Mouse (Mus musculus) heart, adult 2 months (tissue): ENCODE data around the gene Acbd6.

Source experiments
- CTCF ChIP-seq: fragments of 200-600 bp; IDR thresholded peaks from 2 replicates; pipeline ENCODE4 v1.8.1; 2022; ENCODE audit warnings: antibody characterized with exemption, mild to moderate bottlenecking, moderate library complexity
- EP300 ChIP-seq: fragments of 200-500 bp; IDR thresholded peaks from 2 replicates; pipeline ENCODE4 v1.6.1; 2011; ENCODE audit warnings: low read depth, low read length, control low read depth; ENCODE audit not compliant: insufficient read depth
- POLR2A ChIP-seq: fragments of 200-500 bp; IDR thresholded peaks from 2 replicates; pipeline ENCODE4 v1.6.1; 2011; ENCODE audit warnings: mild to moderate bottlenecking, low read depth, low read length, control low read depth; ENCODE audit not compliant: insufficient read depth

DNA sequence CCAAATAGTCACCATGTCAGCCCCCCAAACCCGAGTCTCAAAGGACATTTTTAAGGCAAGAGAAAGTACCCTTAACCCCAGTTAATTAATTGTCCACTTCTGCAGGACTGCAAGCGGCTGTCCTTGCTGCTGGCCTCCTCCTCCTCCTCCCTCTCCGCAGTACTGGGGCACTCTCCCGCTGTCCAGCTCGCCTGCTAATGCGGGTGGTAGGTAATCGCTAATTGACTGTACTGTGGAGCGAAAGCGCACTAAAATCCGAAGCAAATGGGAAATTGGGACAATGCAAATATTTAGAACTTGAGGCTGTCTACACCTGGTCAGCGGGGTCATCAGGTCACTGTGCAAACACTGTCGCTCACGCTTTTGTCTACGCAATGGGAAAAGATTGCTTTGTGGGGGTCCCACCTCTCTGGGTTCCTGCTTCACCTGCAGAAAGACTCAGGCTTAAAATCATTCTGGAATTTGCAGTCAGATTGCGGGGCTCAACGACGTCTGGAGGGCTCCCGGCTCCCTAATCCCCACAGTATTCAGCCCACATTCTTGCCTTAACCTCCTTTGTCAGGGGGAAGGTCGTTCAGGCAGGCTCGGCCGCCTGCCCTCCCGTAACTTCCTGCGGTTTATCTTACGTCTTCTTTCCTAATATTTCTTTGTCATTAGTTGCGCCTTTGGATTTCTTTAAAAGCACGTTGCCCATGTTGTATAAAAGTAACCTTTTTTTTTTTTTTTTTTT is 178.3 kb downstream of the Acbd6 start:
- TF ChIP-seq CTCF (no peak), EP300 (no peak), POLR2A (no peak)
